Mouse (Mus musculus) large intestine, adult 2 months (tissue): ENCODE results near the gene B4galt4. TPM values are rescaled to one million over a fixed set of nuclear protein-coding genes. Genes with fewer than 3 reads are reported as not detected.

Experiments used
- DNase-seq: peaks from one replicate; pipeline ENCODE4 v3.0.0-alpha.2; 2012; ENCODE audit warnings: low read depth, low spot score
- WGBS: fragments of 180-500 bp; shearing (Covaris S2); methylation state at CpG from one replicate; pipeline ENCODE4 v1.1.7; 2018; 5-methylcytosine and 5-hydroxymethylcytosine counted together
- polyA plus RNA-seq: library from polyadenylated mRNA; depleted of rRNA; stranded (reverse); fragments of >200 nt; gene quantifications from 2 replicates; pipeline ENCODE4 v1.2.3, GENCODE M21; 2012

B4galt4 gene
- polyA plus RNA-seq, 1 experiment = 14.7 TPM

GRCm38 (mm10) chr16:38724256-38724655, 17.8 kb upstream of the B4galt4 start:
- DNase-seq = no peak
- WGBS = 79% methylated on average over 8 of the region's 8 CpGs

- DNase-seq = no peak
- 41% methylated on average over 13 of the region's 13 CpGs for WGBS
Observed at GRCm38 (mm10) chr16:38724974-38725373, 17.1 kb upstream of the B4galt4 start.

- WGBS = 89% methylated on average over 15 of the region's 15 CpGs
- DNase-seq = no peak
Observed at GRCm38 (mm10) chr16:38728576-38729132, 13.4 kb upstream of the B4galt4 start.

- DNase-seq = no peak
- 75% methylated on average over 6 of the region's 6 CpGs for WGBS
Observed at GRCm38 (mm10) chr16:38729139-38729538, 12.9 kb upstream of the B4galt4 start.

GRCm38 (mm10) chr16:38729610-38730288, 12.3 kb upstream of the B4galt4 start:
- 13% methylated on average over 15 of the region's 15 CpGs for WGBS
- no peak for DNase-seq

- no peak for DNase-seq
- WGBS = 50% methylated on average over 8 of the region's 8 CpGs
Observed at GRCm38 (mm10) chr16:38730921-38731320, 11.1 kb upstream of the B4galt4 start.

- DNase-seq = no peak
Observed at GRCm38 (mm10) chr16:38741204-38741903, 710 bp upstream of the B4galt4 start.

GRCm38 (mm10) chr16:38742659-38743131, 631 bp downstream of the B4galt4 start:
- WGBS = under 1% methylated on average over 13 of the region's 13 CpGs
- DNase-seq = no peak

More at GRCm38 (mm10) chr16:38741204-38741903, 710 bp upstream of the B4galt4 start:
- WGBS = 46% methylated on average over 13 of the region's 13 CpGs

GRCm38 (mm10) chr16:38743941-38744673, 2.0 kb downstream of the B4galt4 start:
- no peak for DNase-seq

GRCm38 (mm10) chr16:38750803-38751202, 8.7 kb downstream of the B4galt4 start:
- no peak for DNase-seq
- 67% methylated on average over 6 of the region's 6 CpGs for WGBS

More at GRCm38 (mm10) chr16:38743941-38744673, 2.0 kb downstream of the B4galt4 start:
- 89% methylated on average over 10 of the region's 10 CpGs for WGBS

- WGBS = 76% methylated on average over 11 of the region's 11 CpGs
- DNase-seq = no peak
Observed at GRCm38 (mm10) chr16:38753631-38754030, 11.6 kb downstream of the B4galt4 start.

GRCm38 (mm10) chr16:38755452-38756176, 13.6 kb downstream of the B4galt4 start:
- WGBS = 68% methylated on average over 7 of the region's 7 CpGs
- no peak for DNase-seq

- WGBS = 46% methylated on average over 5 of the region's 5 CpGs
- no peak for DNase-seq
Observed at GRCm38 (mm10) chr16:38756177-38756503, 14.1 kb downstream of the B4galt4 start.

GRCm38 (mm10) chr16:38756572-38756971, 14.5 kb downstream of the B4galt4 start:
- DNase-seq = no peak
- 69% methylated on average over 4 of the region's 4 CpGs for WGBS

- no peak for DNase-seq
- 96% methylated on average over 19 of the region's 19 CpGs for WGBS
Observed at GRCm38 (mm10) chr16:38757626-38758025, 15.6 kb downstream of the B4galt4 start.

GRCm38 (mm10) chr16:38758104-38758861, 16.2 kb downstream of the B4galt4 start:
- 76% methylated on average over 12 of the region's 12 CpGs for WGBS
- no peak for DNase-seq

GRCm38 (mm10) chr16:38760239-38760638, 18.2 kb downstream of the B4galt4 start:
- WGBS = 88% methylated on average over 5 of the region's 5 CpGs
- DNase-seq = no peak

GRCm38 (mm10) chr16:38760834-38761375, 18.8 kb downstream of the B4galt4 start:
- 70% methylated on average over 6 of the region's 6 CpGs for WGBS
- DNase-seq = no peak
